ENCODE assay signal across 15 mouse cellular contexts in the genomic region with DNA sequence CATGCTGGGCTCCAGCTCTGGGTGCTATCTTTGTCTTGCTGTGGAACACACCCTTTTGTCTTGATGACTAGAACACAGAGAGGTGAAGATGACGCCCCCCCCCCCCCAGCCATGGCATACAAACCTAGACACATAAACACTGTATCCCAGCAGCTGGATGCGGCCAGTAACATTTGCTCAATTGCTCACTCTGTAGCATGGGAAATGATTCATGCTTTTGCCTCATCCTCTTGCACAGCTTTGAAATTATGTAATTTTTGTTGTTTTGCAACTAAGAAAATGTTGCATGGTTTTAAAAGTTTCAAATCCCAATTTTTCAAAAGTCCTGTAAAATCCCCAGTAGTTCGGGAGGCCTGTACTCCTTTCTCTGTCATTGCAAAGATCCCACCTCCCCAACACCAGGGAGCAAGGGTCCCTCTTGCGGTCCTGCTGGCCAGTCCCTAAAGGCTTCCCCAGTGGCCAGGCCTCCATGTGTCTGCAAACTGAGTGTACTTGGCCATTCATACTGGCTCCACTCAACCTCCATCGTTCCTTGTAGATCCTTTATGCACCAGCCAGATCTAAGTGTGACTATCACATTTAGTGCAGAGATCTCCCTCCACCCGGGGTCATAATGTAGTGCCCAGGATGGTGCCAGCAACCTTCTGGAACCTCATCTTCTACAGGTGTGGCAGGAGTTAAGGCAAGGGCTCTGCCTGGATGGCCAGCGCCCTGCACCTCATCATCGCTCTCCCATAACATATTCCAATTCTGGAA.
A peak's percentile ranks its signal among the peaks of the same experiment; 100 is the strongest.
DNase-seq lines count a peak whose midpoint lies in the region; ATAC-seq and TF ChIP-seq lines count a peak whose summit lies in the region.
"Had no signal": no experiment of that assay in that cellular context is flagged by ENCODE, and none has a peak within 500 bp of the region (broad histone marks: within the 10 kb centered on the region; RNA-seq: fewer than 3 reads in every experiment).

No protein-coding gene starts in this region.

- H3K9me3 ChIP-seq in hindbrain, embryonic 13.5 days, result no peaks in the 10 kb centered on the region
- H3K9me3 ChIP-seq in forebrain, embryonic 15.5 days, result no peaks in the 10 kb centered on the region

- H3K27ac ChIP-seq in heart, adult 2 months, result peak overlapping the region; percentile 28
- peak overlapping the region; percentile 54; the same call in 1 of the 2 replicates for H3K27ac ChIP-seq in brown adipose tissue, adult 24 weeks (replicated peaks; ENCODE audit: low read depth, low read length)
- no peak overlapping the region for H3K27ac ChIP-seq in hindbrain, embryonic 13.5 days
- H3K27ac ChIP-seq in forebrain, embryonic 15.5 days (replicated peaks), result no peak overlapping the region

- intact Hi-C loops in heart, adult 2 months (cut with DNase I), result no loop called here
- intact Hi-C loops in heart, postnatal 14 days (cut with DNase I), result no loop called here

- H3K79me2 ChIP-seq in heart, adult 2 months (replicated peaks; ENCODE audit: control insufficient read depth, insufficient read depth, low read length), result no peaks in the 10 kb centered on the region
- no peaks in the 10 kb centered on the region for H3K79me2 ChIP-seq in C2C12 (ENCODE audit: control insufficient read depth, insufficient read depth)

- no peak for TF ChIP-seq POLR2A in heart, adult 2 months (IDR thresholded peaks at IDR 0.05; ENCODE audit: insufficient read depth, low read depth, low read length)

- ATAC-seq in megakaryocyte progenitor cell, adult 5-6 weeks (replicated peaks; ENCODE audit: poor library complexity), result peak; percentile 84
- no peak for ATAC-seq in hindbrain, embryonic 13.5 days (ENCODE audit: low FRiP score)
- no peak for ATAC-seq in forebrain, embryonic 15.5 days (replicated peaks)
- ATAC-seq: activated CD4-positive, CD25-positive, alpha-beta regulatory T cell, adult 4 months had no signal

- 82% methylated on average over 8 of the region's 8 CpGs for WGBS in heart, adult 2 months
- 90% methylated on average over 8 of the region's 8 CpGs for WGBS in hindbrain, embryonic 13.5 days
- 90% methylated on average over 8 of the region's 8 CpGs for WGBS in forebrain, embryonic 15.5 days

- H3ac ChIP-seq in C2C12 (ENCODE audit: control insufficient read depth, insufficient read length, low read depth), result no peak overlapping the region

- peaks cover 2% of the 10 kb centered on the region for H3K4me1 ChIP-seq in heart, adult 2 months (ENCODE audit: control insufficient read depth, insufficient read depth, low read length)
- H3K4me1 ChIP-seq in brown adipose tissue, adult 24 weeks (ENCODE audit: control insufficient read depth, insufficient read depth, insufficient read length, low read length), result peaks cover 4% of the 10 kb centered on the region
- no peaks in the 10 kb centered on the region for H3K4me1 ChIP-seq in hindbrain, embryonic 13.5 days (replicated peaks)
- no peaks in the 10 kb centered on the region for H3K4me1 ChIP-seq in forebrain, embryonic 15.5 days

- no peak overlapping the region for H3K9ac ChIP-seq in heart, adult 2 months (ENCODE audit: low read depth, low read length)
- H3K9ac ChIP-seq in hindbrain, embryonic 13.5 days, result no peak overlapping the region
- H3K9ac ChIP-seq in forebrain, embryonic 15.5 days (replicated peaks), result no peak overlapping the region

- H3K36me3 ChIP-seq in heart, adult 2 months (ENCODE audit: control insufficient read depth, insufficient read depth, low read length), result no peaks in the 10 kb centered on the region
- H3K36me3 ChIP-seq in C2C12 (ENCODE audit: control insufficient read depth, insufficient read depth), result no peaks in the 10 kb centered on the region
- H3K36me3 ChIP-seq in hindbrain, embryonic 13.5 days, result no peaks in the 10 kb centered on the region
- H3K36me3 ChIP-seq in forebrain, embryonic 15.5 days, result no peaks in the 10 kb centered on the region

- no peak overlapping the region for H3K4me3 ChIP-seq in heart, adult 2 months
- H3K4me3 ChIP-seq in C2C12 (ENCODE audit: insufficient read depth, poor library complexity, severe bottlenecking), result no peak overlapping the region
- no peak overlapping the region for H3K4me3 ChIP-seq in brown adipose tissue, adult 24 weeks (ENCODE audit: insufficient read depth, low read depth, low read length)
- no peak overlapping the region for H3K4me3 ChIP-seq in hindbrain, embryonic 13.5 days
- no peak overlapping the region for H3K4me3 ChIP-seq in forebrain, embryonic 15.5 days

- TF ChIP-seq CTCF in heart, adult 2 months (IDR thresholded peaks at IDR 0.05), result no peak
- no peak for TF ChIP-seq CTCF in C2C12 (IDR thresholded peaks at IDR 0.05; ENCODE audit: control insufficient read depth, insufficient read depth, insufficient read length)

- H3K4me2 ChIP-seq in hindbrain, embryonic 13.5 days, result no peak overlapping the region
- H3K4me2 ChIP-seq in forebrain, embryonic 15.5 days (replicated peaks), result no peak overlapping the region
- H3K4me2 ChIP-seq: midbrain, embryonic 11.5 days had no signal

- H3K79me3 ChIP-seq in C2C12 (ENCODE audit: low read depth), result no peaks in the 10 kb centered on the region

- DNase-seq in heart, adult 2 months, result peak in 1 of 2 experiments; percentile 32
- DNase-seq in heart, postnatal 14 days, result no peak
- no peak for DNase-seq in spleen, postnatal 36 days (ENCODE audit: low spot score in 2 of 2)
- DNase-seq: cerebellum, adult 18-20 months; kidney, adult 8-10 months; kidney, postnatal 36 days; thymus, adult 2 months had no signal

- H3K27me3 ChIP-seq in heart, adult 2 months (ENCODE audit: control insufficient read depth, insufficient read depth, low read length), result no peaks in the 10 kb centered on the region
- H3K27me3 ChIP-seq in C2C12 (ENCODE audit: control insufficient read depth, insufficient read depth, insufficient read length), result no peaks in the 10 kb centered on the region
- H3K27me3 ChIP-seq in hindbrain, embryonic 13.5 days, result no peaks in the 10 kb centered on the region
- no peaks in the 10 kb centered on the region for H3K27me3 ChIP-seq in forebrain, embryonic 15.5 days
- H3K27me3 ChIP-seq: CH12.LX had no signal

- no peak for TF ChIP-seq EP300 in heart, adult 2 months (IDR thresholded peaks at IDR 0.05; ENCODE audit: insufficient read depth, low read depth, low read length)

TF ChIP-seq in C2C12, 6 proteins besides CTCF, POLR2A, EP300 and RAD21:
- no peak for TF ChIP-seq USF1 (IDR thresholded peaks at IDR 0.05; ENCODE audit: low read depth)
- peak; percentile 75 for TF ChIP-seq CEBPB (IDR thresholded peaks at IDR 0.05; ENCODE audit: low read depth)
- peak; percentile 34 for TF ChIP-seq MYOD1 (IDR thresholded peaks at IDR 0.05; ENCODE audit: control insufficient read depth, insufficient read length, low read depth)
TF ChIP-seq in C2C12: peak in this region for 2.

Comparison
In these comparisons a context has a peak if more than half of its experiments do, and no peak if none do; other contexts are left out.
1. H3K27ac ChIP-seq: peak in heart, adult 2 months (single experiment) and brown adipose tissue, adult 24 weeks (single experiment); none in hindbrain, embryonic 13.5 days (single experiment) and forebrain, embryonic 15.5 days (single experiment).